Mouse (Mus musculus) cerebellum, adult 2 months (tissue): ENCODE results near the gene 5830411N06Rik.

ENCODE experiments used
- CTCF ChIP-seq: fragments of 200-500 bp; IDR thresholded peaks from 2 replicates; pipeline ENCODE4 v1.5.1; 2011; ENCODE audit warnings: low read depth, mild to moderate bottlenecking, control low read depth, low read length, moderate library complexity, borderline replicate concordance; ENCODE audit not compliant: insufficient read depth
- POLR2A ChIP-seq: fragments of 200-500 bp; IDR thresholded peaks from 2 replicates; pipeline ENCODE4 v1.6.1; 2011; ENCODE audit warnings: low read length, control low read depth, borderline replicate concordance; ENCODE audit not compliant: insufficient read depth

GRCm38 (mm10) chr7:140228476-140228875 is 18.6 kb upstream of the 5830411N06Rik start:
- no peak for TF ChIP-seq POLR2A
- no peak for TF ChIP-seq CTCF
